Mouse (Mus musculus): ENCODE measurements around the gene Sema6d. TPM values are rescaled to one million over a fixed set of nuclear protein-coding genes. Genes with fewer than 3 reads are reported as not detected.

The Sema6d gene
- polyA plus RNA-seq, 1 experiment: 8.5 TPM

GRCm38 (mm10) chr2:124401727-124402380 is 312.1 kb downstream of the Sema6d start:
- no peak for DNase-seq (ENCODE audit: low spot score)

DNA sequence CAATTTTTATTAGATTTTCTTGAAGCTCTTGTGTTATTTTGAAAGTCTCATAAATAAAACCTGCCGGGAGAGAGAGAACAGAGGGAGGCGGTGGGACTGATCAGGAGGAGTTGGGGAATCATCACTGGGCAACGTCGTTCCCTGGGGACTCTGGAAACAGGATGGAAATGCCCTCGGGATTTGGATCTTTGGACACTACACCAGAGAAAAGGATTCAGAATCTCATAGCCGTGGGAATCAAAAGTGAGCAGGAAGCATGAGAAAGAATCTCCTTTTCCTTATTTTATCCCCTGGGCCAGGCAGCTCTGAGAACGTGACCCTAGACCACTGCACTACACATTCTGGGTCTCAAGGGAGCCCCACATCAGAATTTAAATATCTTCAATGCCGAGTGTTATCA is 313.8 kb downstream of the Sema6d start:
- no peak for DNase-seq (ENCODE audit: low spot score)

DNA sequence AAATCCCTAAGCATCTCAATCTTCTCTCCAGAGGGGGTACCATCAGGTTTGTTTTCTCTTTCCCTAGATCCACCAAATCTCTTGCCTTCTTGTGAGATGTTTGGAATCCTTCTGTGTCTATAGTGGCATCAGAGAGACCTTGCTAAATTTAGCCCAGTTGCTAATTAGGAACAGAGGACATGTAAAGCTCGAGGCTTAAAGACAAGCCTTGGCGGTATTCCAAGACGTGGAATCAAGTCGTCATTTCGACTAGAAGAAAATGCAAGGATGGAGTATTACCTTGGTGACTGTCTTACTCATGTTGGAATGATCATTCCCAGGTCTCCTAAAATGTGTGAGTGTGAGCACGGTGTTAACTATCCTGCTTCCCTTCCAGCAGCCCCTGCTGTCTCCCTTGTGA is 314.2 kb downstream of the Sema6d start:
- no peak for DNase-seq (ENCODE audit: low spot score)

DNA sequence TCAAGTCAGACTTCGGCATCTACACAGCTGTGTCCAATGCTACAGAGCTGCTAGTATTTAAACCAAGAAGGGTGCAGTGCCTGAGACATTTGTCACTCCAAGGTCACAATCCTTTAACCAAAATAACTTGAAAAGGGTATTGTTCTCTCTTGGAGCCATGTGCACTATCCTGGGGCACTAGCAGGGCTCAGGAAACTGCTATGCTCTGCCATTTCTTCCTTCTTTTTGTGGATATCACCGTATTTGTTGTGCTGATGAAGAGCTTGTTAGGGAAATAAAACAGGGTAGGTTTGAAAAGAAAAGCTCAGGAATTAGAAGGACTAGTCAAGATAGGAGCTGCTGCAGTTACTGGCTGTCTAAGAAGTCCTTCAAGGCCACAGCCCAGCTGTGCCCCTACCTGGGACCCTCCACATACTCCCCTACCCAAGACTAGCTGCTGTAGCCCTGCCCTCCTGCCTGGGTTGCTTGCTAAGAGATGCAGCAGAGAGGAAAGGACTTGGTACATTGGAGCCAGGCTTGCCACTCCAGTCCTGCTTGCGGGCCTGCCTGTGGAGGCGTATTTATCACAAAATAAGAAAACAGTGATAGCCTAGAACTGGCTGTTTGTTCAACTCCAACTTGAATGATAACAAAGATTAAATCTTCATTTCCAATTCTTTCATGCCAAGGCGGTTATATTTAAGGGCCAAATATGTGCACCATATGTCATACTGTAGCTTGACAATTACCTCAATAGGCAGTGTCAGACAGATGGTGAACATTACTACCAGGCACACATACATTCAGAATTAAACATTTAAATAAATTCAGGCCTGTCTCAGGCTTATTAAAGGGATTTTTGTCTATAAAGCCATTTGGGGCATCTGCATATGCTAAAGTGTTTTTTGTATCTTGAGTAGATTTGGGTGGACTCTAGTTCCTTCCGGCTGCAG is 315.1 kb downstream of the Sema6d start:
- no peak for DNase-seq (ENCODE audit: low spot score)

DNA sequence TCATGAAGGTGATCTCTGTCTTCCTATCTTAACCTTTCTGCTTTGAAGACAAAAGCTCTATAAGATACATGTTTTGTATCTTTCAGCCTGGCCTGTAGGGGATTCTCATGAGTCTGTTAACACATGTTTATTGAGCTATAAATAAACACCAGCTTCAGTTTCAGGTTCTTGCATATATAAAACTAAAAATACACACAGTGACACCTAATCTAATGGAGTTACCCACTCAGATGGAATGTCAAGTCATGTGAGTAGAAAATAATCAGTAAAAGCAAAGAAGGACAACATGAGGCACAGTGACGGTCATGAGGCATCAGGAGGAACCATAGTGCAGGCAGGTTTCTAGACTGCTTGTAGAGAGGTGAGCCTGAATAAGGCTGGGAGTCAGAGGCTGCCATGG is 319.2 kb downstream of the Sema6d start:
- DNase-seq (ENCODE audit: low spot score): no peak

DNA sequence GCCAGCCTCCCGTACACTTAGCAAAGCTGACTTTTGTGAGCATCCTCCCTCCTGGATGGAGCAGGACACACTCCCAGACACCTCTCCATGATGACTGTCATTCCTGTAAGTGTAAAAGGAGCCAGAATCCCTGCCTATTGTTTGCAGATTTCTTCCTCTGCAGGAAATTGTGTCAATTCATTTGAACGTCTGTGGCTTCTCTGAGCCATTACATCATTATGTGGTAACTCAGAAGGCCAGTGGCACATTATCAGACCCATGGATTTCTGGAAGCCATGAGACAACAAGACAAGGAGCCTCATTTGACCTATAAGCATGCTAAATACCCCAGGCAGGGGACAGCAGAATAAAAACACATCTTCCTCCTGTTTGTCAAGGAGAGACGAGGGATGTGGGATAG is 327.0 kb downstream of the Sema6d start:
- DNase-seq (ENCODE audit: low spot score): no peak

DNA sequence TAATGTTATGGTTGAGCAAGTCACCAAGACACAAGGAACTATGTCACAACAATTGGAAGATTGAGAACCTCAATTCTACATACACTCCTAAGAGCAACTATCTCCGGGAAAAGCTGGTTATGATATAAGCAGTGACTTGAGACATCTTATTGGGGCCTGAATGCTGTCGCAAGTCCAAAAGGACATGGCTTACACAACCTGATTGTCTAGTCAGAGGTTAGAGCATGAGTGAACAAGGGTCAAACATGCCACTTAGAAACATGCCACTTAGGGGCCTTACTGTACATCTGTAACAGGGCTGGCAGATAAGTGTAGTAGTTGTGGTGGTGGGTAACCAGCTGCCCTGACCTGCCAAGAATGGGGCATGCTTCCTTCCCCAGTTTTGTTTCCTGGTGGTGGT is 328.6 kb downstream of the Sema6d start:
- no peak for DNase-seq (ENCODE audit: low spot score)

- DNase-seq (ENCODE audit: low spot score): no peak
These were observed 330.5 kb downstream of the Sema6d start for GRCm38 (mm10) chr2:124420170-124420825.

- no peak for DNase-seq (ENCODE audit: low spot score)
These were observed 340.0 kb downstream of the Sema6d start for GRCm38 (mm10) chr2:124429744-124430143.

DNA sequence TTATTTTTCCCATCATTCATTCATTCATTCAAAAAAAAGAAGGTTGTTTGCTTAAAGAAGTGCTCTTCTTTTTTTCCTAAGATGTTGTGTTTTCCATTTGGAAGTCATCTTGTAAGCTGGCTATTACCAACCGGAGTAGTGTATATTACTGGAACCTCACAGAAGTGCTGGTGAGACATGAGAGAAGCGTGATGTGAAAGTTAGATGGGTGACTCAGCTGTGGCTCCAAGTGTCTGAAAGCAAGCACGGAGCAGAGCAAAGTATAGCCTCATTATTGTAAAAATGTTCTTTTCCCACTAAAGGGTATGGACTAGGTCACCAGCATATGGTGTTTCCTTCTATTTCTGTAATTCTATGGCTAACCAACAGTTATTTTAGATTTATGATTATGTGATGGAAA is 340.9 kb downstream of the Sema6d start:
- DNase-seq (ENCODE audit: low spot score): no peak

GRCm38 (mm10) chr2:124435382-124436002 is 345.7 kb downstream of the Sema6d start:
- no peak for DNase-seq (ENCODE audit: low spot score)

DNA sequence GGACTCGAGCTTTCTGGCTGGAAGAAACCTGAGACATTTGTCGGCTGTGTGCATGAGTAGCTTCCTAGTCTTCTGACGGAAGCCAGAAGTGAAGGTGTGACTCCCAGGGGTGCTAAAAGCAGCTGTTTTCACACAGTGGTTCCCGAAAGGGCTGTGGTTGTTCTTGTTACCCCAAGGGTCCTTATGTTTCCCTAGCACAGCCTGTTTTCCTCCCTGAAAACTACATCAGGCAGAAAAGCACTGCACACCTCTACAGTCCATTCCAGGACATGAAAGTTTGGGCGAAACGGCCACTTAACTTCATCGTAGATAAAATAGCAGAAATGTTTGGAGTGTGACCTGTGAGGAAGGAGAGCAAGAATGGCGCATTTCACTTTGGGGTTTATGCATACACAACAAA is 346.9 kb downstream of the Sema6d start:
- no peak for DNase-seq (ENCODE audit: low spot score)

DNA sequence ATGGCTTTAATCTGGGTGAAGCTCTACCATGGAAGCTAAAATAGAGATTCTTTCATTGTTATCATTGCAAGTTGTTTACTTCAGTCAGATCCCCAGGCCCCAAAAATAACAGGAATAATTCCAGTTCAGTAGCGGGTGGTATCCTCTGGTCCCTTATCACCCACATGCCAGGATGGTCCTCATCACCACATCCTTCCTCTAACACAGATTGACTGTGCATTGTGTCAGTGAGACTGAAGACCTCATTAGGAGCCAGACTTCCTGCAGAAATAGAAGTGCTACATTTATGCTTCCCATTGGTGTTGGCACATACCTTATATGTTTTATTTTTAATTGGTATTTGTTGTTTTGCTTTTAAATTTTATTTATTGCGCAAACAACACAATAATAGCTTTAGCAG is 354.4 kb downstream of the Sema6d start:
- DNase-seq (ENCODE audit: low spot score): no peak

DNA sequence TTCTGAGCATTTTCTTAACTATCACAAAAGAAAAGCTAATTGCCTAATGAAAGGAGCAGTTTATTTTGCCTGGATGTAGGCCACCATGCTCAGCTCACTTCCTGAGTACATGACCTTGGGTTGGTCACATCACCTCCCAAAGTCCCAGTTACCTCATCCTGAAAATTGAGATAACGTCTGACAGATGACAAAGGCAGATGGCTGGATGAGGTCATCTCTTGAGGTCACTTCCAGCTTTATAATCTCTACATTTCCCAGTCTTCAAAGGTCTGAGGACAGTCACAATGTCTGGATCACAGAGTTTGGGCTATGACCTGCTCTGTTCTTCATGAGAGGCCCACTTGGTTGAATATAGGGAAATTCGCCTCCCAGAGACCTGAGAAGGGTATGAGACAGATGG is 366.1 kb downstream of the Sema6d start:
- DNase-seq (ENCODE audit: low spot score): no peak

DNA sequence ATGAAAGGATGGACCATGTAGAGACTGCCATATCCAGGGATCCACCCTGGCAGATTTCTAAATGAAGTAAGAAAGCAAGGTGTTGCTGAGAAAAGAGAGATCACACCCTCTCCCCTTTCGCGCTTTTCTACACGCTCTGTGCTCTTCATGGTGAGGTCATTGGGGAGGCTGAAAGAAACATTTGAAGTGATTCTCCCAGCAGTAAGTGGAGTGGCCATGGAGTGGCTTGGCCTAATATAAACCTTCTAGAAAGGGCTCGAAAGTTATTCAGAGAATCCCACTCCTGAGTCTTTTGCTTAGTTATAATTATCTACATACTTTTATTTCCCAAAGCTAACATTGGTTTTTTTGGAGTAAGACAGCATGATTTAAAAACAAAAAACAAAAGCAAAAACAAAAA is 367.2 kb downstream of the Sema6d start:
- DNase-seq (ENCODE audit: low spot score): no peak

- DNase-seq (ENCODE audit: low spot score): no peak
These were observed 368.3 kb downstream of the Sema6d start for GRCm38 (mm10) chr2:124458028-124458427.

- no peak for DNase-seq (ENCODE audit: low spot score)
These were observed 371.2 kb downstream of the Sema6d start for GRCm38 (mm10) chr2:124460956-124461355.

DNA sequence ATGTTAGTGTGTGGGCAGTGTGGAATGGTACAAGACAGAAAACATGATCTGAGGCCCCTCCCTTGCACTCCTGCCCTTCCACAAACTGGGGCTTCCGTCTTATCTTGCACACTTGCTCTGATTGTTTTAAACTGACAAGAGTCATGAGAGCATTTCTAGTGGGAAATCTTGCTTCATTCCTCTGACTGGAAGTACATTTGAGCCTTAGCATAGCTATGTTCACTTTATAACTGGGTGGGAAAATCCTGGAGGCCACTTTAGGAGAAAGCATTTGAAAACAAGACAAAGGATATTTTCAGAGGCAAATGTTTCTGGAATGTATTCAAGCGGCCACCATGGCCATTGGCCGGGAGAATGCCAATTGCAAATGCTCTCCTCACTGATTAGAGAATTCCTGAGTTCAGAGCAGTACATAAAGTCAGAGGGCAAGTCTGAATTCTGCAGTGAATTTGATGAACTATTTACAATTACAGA is 371.6 kb downstream of the Sema6d start:
- DNase-seq (ENCODE audit: low spot score): no peak

DNA sequence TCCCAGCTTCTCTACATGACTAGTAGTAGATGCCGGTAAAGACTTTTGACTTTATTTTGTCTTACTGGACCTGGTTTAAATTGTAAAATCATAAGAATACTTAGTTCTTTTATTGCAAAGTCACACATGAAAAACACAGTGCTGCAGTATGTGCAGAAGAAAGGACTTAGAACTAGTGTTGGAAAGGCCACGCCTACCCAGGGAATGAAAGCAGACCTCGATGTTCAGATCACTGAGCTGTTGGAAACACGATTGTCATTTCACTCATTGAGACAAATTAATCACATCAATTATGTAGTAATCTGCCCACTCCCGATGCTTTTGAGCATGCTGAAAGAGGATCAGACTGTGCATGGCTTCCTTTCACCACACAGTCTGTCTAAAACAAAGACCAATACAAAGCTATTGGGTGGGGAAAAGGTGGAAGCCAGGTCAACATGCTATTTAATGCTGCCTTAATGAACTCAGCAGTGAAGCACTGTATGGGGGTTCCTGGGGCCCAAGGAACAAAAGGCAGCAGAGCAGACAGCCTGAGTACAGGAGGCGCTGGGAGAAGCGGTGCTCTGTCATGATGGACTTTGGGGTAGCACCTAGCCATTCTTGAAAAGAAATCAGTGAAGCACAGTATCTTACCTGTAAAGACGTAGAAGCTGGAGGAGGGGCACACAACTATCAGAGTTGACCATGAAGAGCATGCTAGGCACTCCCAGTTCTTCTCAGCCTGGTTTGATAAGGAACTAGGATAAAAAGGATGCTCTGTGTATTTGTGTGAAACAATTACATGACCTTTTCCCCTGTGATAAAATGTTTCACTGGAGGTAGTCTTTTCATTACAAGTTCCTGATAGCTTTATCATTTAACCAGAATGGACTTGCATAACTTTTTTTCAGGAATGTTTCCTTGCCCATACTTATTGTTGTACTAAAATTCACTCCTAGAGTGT is 375.5 kb downstream of the Sema6d start:
- DNase-seq (ENCODE audit: low spot score): no peak

GRCm38 (mm10) chr2:124467429-124467828 is 377.7 kb downstream of the Sema6d start:
- DNase-seq (ENCODE audit: low spot score): no peak
